Mouse (Mus musculus) megakaryocyte, embryonic 14.5 days (primary cell): ENCODE measurements at regions not wholly inside any gene's neighbourhood (a gene's known extent, or its start where the extent isn't known, plus 50 kb on each side); places are given as distances from the start of the nearest gene placed in this dataset.
A peak's percentile ranks its signal among the peaks of the same experiment; 100 is the strongest.

ENCODE experiments used
- H3K27me3 ChIP-seq: replicated peaks from 2 replicates; pipeline ENCODE3; 2012; ENCODE audit warnings: inconsistent platforms
- H3K36me3 ChIP-seq: replicated peaks from 2 replicates; pipeline ENCODE3; 2012; ENCODE audit warnings: low read length, inconsistent platforms, mixed read lengths
- H3K4me1 ChIP-seq: 2 replicates; pipeline ENCODE4 v1.6.1; 2012; ENCODE audit warnings: inconsistent platforms
- H3K4me3 ChIP-seq: replicated peaks from 2 replicates; pipeline ENCODE3; 2012; ENCODE audit warnings: moderate library complexity, mild to moderate bottlenecking, inconsistent platforms
- H3K9me3 ChIP-seq: 2 replicates; pipeline ENCODE4 v1.6.1; 2012; ENCODE audit warnings: inconsistent platforms
- FLI1 ChIP-seq: IDR thresholded peaks from 2 replicates; pipeline ENCODE4 v1.6.1; 2012; ENCODE audit warnings: low read length, inconsistent platforms, mixed read lengths
- GATA1 ChIP-seq: IDR thresholded peaks from 3 replicates; pipeline ENCODE4 v1.6.1; 2012; ENCODE audit warnings: mixed read lengths, low read length, inconsistent platforms, borderline replicate concordance

GRCm38 (mm10) chrX:121661913-121662312 lies 735.3 kb downstream of the Nap1l3 start:
- TF ChIP-seq FLI1 (no peak), GATA1 (no peak)
- Histone ChIP-seq H3K4me3 (no peak overlapping the region), H3K36me3 (no peaks in the 10 kb centered on the region), H3K4me1 (no peaks in the 10 kb centered on the region), H3K9me3 (peaks cover 7% of the 10 kb centered on the region; the same call in 1 of the 2 replicates), H3K27me3 (peaks cover 13% of the 10 kb centered on the region)

GRCm38 (mm10) chrX:121654582-121654981 lies 742.6 kb downstream of the Nap1l3 start:
- Histone ChIP-seq H3K9me3 (peaks cover 17% of the 10 kb centered on the region), H3K27me3 (peaks cover 33% of the 10 kb centered on the region), H3K4me1 (peaks cover 12% of the 10 kb centered on the region), H3K36me3 (no peaks in the 10 kb centered on the region), H3K4me3 (peak overlapping the region; percentile 73)
- TF ChIP-seq FLI1: no peak
- no peak; the same call in 2 of the 3 replicates for TF ChIP-seq GATA1

GRCm38 (mm10) chrX:121645548-121645947 lies 751.7 kb downstream of the Nap1l3 start:
- Histone ChIP-seq H3K27me3 (peaks cover 8% of the 10 kb centered on the region), H3K36me3 (no peaks in the 10 kb centered on the region), H3K9me3 (peaks cover 5% of the 10 kb centered on the region; the same call in 1 of the 2 replicates), H3K4me1 (no peaks in the 10 kb centered on the region), H3K4me3 (no peak overlapping the region)
- TF ChIP-seq GATA1: no peak
- no peak for TF ChIP-seq FLI1

DNA sequence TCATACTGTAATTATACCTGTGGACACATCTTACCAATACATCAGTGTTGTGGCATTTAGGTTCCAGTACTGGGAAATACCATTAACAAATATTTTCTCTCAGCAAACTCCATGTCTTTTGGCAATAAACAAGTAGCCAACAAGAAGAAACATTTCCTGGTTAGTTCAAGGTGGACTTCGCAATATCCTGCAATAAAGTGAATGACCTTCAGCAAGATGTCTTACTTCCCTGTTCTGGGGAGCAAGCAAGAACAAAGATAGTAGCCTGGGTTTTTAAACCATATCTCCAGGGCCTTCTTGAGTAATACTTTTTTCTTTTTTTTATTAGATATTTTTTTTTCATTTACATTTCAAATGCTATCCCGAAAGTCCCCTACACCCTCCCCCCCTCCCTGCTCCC lies 760.0 kb downstream of the Nap1l3 start:
- Histone ChIP-seq H3K27me3 (no peaks in the 10 kb centered on the region), H3K9me3 (no peaks in the 10 kb centered on the region), H3K36me3 (no peaks in the 10 kb centered on the region), H3K4me3 (no peak overlapping the region), H3K4me1 (no peaks in the 10 kb centered on the region)
- TF ChIP-seq FLI1 (no peak), GATA1 (no peak)

- Histone ChIP-seq H3K4me3 (no peak overlapping the region), H3K9me3 (no peaks in the 10 kb centered on the region), H3K4me1 (peaks cover 8% of the 10 kb centered on the region; the same call in 1 of the 2 replicates), H3K27me3 (no peaks in the 10 kb centered on the region), H3K36me3 (no peaks in the 10 kb centered on the region)
- TF ChIP-seq GATA1 (no peak), FLI1 (no peak)
These were observed 785.1 kb downstream of the Nap1l3 start for GRCm38 (mm10) chrX:121612061-121612460.

DNA sequence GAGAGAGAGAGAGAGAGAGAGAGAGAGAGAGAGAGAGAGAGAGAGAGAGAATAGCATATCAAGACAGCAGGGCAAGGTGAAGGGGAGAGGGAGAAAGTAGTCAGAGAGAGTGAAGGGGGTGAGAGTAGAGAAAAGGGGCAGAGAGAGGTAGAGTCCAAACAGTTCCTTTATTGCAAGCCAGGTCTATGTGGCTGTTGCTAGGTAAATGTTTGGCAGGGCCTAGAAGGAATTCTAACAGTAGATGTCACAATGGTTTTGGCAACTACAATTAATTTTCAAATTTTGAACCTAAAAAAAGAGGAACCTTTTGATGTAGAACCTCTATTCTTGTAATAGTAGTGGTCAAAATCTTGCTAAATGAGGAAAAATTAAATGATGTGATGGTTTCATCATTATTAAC lies 804.3 kb downstream of the Nap1l3 start:
- Histone ChIP-seq H3K4me1 (no peaks in the 10 kb centered on the region), H3K36me3 (no peaks in the 10 kb centered on the region), H3K4me3 (no peak overlapping the region), H3K27me3 (no peaks in the 10 kb centered on the region), H3K9me3 (no peaks in the 10 kb centered on the region)
- TF ChIP-seq GATA1 (no peak), FLI1 (no peak)
